Mouse (Mus musculus) small intestine, adult 2 months (tissue): ENCODE measurements around the gene Dock1. TPM values are rescaled to one million over a fixed set of nuclear protein-coding genes. Genes with fewer than 3 reads are reported as not detected.

ENCODE experiments used
- H3K27ac ChIP-seq: fragments of 200-500 bp; 2 replicates; pipeline ENCODE4 v1.5.1; 2012; ENCODE audit warnings: low read depth, low read length, control low read depth, inconsistent platforms; ENCODE audit not compliant: insufficient read depth
- H3K27me3 ChIP-seq: fragments of 200-500 bp; 2 replicates; pipeline ENCODE4 v1.6.1; 2012; ENCODE audit warnings: mild to moderate bottlenecking, moderate library complexity, low read length, inconsistent platforms; ENCODE audit not compliant: control insufficient read depth, insufficient read depth
- H3K36me3 ChIP-seq: fragments of 200-500 bp; 2 replicates; pipeline ENCODE4 v1.6.1; 2012; ENCODE audit warnings: mild to moderate bottlenecking, low read length, control low read depth, inconsistent platforms; ENCODE audit not compliant: control insufficient read depth, insufficient read depth
- H3K4me1 ChIP-seq: fragments of 200-500 bp; 2 replicates; pipeline ENCODE4 v1.6.1; 2012; ENCODE audit warnings: low read length, inconsistent platforms, mixed read lengths; ENCODE audit not compliant: control insufficient read depth, insufficient read depth, insufficient read length
- H3K4me3 ChIP-seq: fragments of 200-500 bp; 2 replicates; pipeline ENCODE4 v1.5.1; 2012; ENCODE audit warnings: low read depth, mild to moderate bottlenecking, control low read depth, inconsistent platforms, low read length, moderate library complexity
- CTCF ChIP-seq: fragments of 200-500 bp; IDR thresholded peaks from 2 replicates; pipeline ENCODE4 v1.5.1; 2012; ENCODE audit warnings: low read depth, mild to moderate bottlenecking, control low read depth, inconsistent platforms, low read length, moderate library complexity, mixed read lengths; ENCODE audit not compliant: insufficient replicate concordance, insufficient read length; ENCODE audit errors: extremely low read depth
- POLR2A ChIP-seq: fragments of 200-500 bp; IDR thresholded peaks from 2 replicates; pipeline ENCODE4 v1.6.1; 2012; ENCODE audit warnings: low read depth, mild to moderate bottlenecking, control low read depth, inconsistent platforms, low read length, moderate library complexity
- WGBS: fragments of 180-500 bp; shearing (Covaris S2); methylation state at CpG from one replicate; pipeline ENCODE4 v1.1.7; 2018; 5-methylcytosine and 5-hydroxymethylcytosine counted together
- polyA plus RNA-seq: library from polyadenylated mRNA; depleted of rRNA; stranded (reverse); fragments of >200 nt; gene quantifications from 2 replicates; pipeline ENCODE4 v1.2.3, GENCODE M21; 2012

Dock1 gene
- polyA plus RNA-seq, 1 experiment = 3.8 TPM

GRCm38 (mm10) chr7:134726530-134727258 is 56.2 kb downstream of the Dock1 start:
- Histone ChIP-seq H3K4me1 (peaks cover 22% of the 10 kb centered on the region), H3K27ac (peak overlapping the region; percentile 71), H3K36me3 (peaks cover 1% of the 10 kb centered on the region; the same call in 1 of the 2 replicates), H3K27me3 (no peaks in the 10 kb centered on the region), H3K4me3 (no peak overlapping the region)
- 27% methylated on average over 5 of the region's 5 CpGs for WGBS
- TF ChIP-seq POLR2A (no peak), CTCF (no peak)

- Histone ChIP-seq H3K36me3 (peaks cover 4% of the 10 kb centered on the region), H3K27me3 (no peaks in the 10 kb centered on the region), H3K4me1 (peaks cover 22% of the 10 kb centered on the region), H3K4me3 (no peak overlapping the region), H3K27ac (no peak overlapping the region)
- TF ChIP-seq POLR2A = no peak
- TF ChIP-seq CTCF = no peak
Observed at GRCm38 (mm10) chr7:134729348-134729747, 58.9 kb downstream of the Dock1 start.

- 96% methylated on average over 3 of the region's 3 CpGs for WGBS
- H3K4me1 ChIP-seq = peaks cover 15% of the 10 kb centered on the region; the same call in 1 of the 2 replicates
- TF ChIP-seq POLR2A (no peak), CTCF (no peak)
Observed at GRCm38 (mm10) chr7:134730406-134731126, 60.1 kb downstream of the Dock1 start.

GRCm38 (mm10) chr7:134747059-134747458 is 76.6 kb downstream of the Dock1 start:
- WGBS = 98% methylated on average over 4 of the region's 4 CpGs
- Histone ChIP-seq H3K27me3 (no peaks in the 10 kb centered on the region), H3K36me3 (peaks cover 42% of the 10 kb centered on the region), H3K4me3 (no peak overlapping the region), H3K4me1 (no peaks in the 10 kb centered on the region), H3K27ac (no peak overlapping the region)
- TF ChIP-seq POLR2A (no peak), CTCF (no peak)

More at GRCm38 (mm10) chr7:134730406-134731126, 60.1 kb downstream of the Dock1 start:
- H3K36me3 ChIP-seq = peaks cover 5% of the 10 kb centered on the region
- no peak overlapping the region for H3K27ac ChIP-seq
- H3K27me3 ChIP-seq = no peaks in the 10 kb centered on the region
- no peak overlapping the region for H3K4me3 ChIP-seq

GRCm38 (mm10) chr7:134748376-134748775 is 77.9 kb downstream of the Dock1 start:
- peaks cover 39% of the 10 kb centered on the region for H3K36me3 ChIP-seq
- no peak overlapping the region for H3K27ac ChIP-seq
- no peak overlapping the region for H3K4me3 ChIP-seq
- 96% methylated on average over 3 of the region's 3 CpGs for WGBS
- TF ChIP-seq CTCF = no peak
- no peak for TF ChIP-seq POLR2A
- no peaks in the 10 kb centered on the region for H3K27me3 ChIP-seq
- H3K4me1 ChIP-seq = no peaks in the 10 kb centered on the region

GRCm38 (mm10) chr7:134749613-134750012 is 79.2 kb downstream of the Dock1 start:
- Histone ChIP-seq H3K4me3 (no peak overlapping the region), H3K36me3 (peaks cover 38% of the 10 kb centered on the region), H3K4me1 (no peaks in the 10 kb centered on the region), H3K27ac (no peak overlapping the region), H3K27me3 (no peaks in the 10 kb centered on the region)
- no peak for TF ChIP-seq CTCF
- TF ChIP-seq POLR2A = no peak
- 94% methylated on average over 1 of the region's 1 CpGs for WGBS

- TF ChIP-seq POLR2A (no peak), CTCF (no peak)
- H3K36me3 ChIP-seq = peaks cover 33% of the 10 kb centered on the region
- H3K4me3 ChIP-seq = no peak overlapping the region
- H3K27ac ChIP-seq = no peak overlapping the region
- no peaks in the 10 kb centered on the region for H3K27me3 ChIP-seq
- no peaks in the 10 kb centered on the region for H3K4me1 ChIP-seq
- 99% methylated on average over 3 of the region's 3 CpGs for WGBS
Observed at GRCm38 (mm10) chr7:134751496-134751895, 81.0 kb downstream of the Dock1 start.
